Mouse (Mus musculus) MEL (cell line): ENCODE measurements around the gene Pvr. TPM values are rescaled to one million over a fixed set of nuclear protein-coding genes. Genes with fewer than 3 reads are reported as not detected.

Experiments used
- DNase-seq: peaks from one replicate; pipeline ENCODE4 v3.0.0; 2011; ENCODE audit warnings: low read depth, low spot score
- H3K27ac ChIP-seq: 2 replicates; pipeline ENCODE4 v1.5.1; 2012; ENCODE audit warnings: low read depth, mild to moderate bottlenecking, control low read depth, low read length, moderate library complexity; ENCODE audit not compliant: control insufficient read depth
- H3K27me3 ChIP-seq, 2 experiments: fragments of 150-350 bp in 1 of 2; sonication (generic) in 1 of 2; 2 replicates each; pipeline ENCODE4 v1.6.1; 2012; ENCODE audit warnings: low read length in 2 of 2, mild to moderate bottlenecking in 2 of 2, improper control_type of control experiment in 1 of 2, moderate library complexity in 1 of 2; ENCODE audit not compliant: insufficient read depth in 2 of 2, control insufficient read depth in 1 of 2
- H3K36me3 ChIP-seq, 2 experiments: 2 replicates each; pipeline ENCODE4 v1.6.1; 2012 to 2014; ENCODE audit warnings: low read length in 2 of 2, improper control_type of control experiment in 1 of 2, inconsistent platforms in 1 of 2, mild to moderate bottlenecking in 1 of 2; ENCODE audit not compliant: insufficient read depth in 2 of 2, control insufficient read depth in 1 of 2
- H3K4me1 ChIP-seq, 2 experiments: fragments of 150-350 bp in 1 of 2; sonication (generic) in 1 of 2; 2 replicates each; pipeline ENCODE4 v1.6.1; 2012; ENCODE audit warnings: low read length in 2 of 2, improper control_type of control experiment in 1 of 2, mild to moderate bottlenecking in 1 of 2; ENCODE audit not compliant: insufficient read depth in 2 of 2, control insufficient read depth in 1 of 2
- H3K4me3 ChIP-seq, 2 experiments: fragments of 150-350 bp in 1 of 2; sonication (generic) in 1 of 2; 2 replicates each; pipeline ENCODE4 v1.5.1; 2012; ENCODE audit warnings: low read depth in 2 of 2, low read length in 2 of 2, mild to moderate bottlenecking in 2 of 2, moderate library complexity in 2 of 2, control low read depth in 1 of 2, improper control_type of control experiment in 1 of 2; ENCODE audit not compliant: control insufficient read depth in 1 of 2, insufficient read depth in 1 of 2
- H3K79me2 ChIP-seq: 2 replicates; pipeline ENCODE4 v1.6.1; 2012; ENCODE audit warnings: mild to moderate bottlenecking, low read length, moderate library complexity; ENCODE audit not compliant: control insufficient read depth, poor library complexity, insufficient read depth
- H3K9ac ChIP-seq: 2 replicates; pipeline ENCODE4 v1.6.1; 2012; ENCODE audit warnings: low read depth, mild to moderate bottlenecking, control low read depth, low read length, moderate library complexity; ENCODE audit not compliant: control insufficient read depth, poor library complexity, severe bottlenecking
- H3K9me3 ChIP-seq: fragments of 150-350 bp; sonication (generic); replicated peaks from 2 replicates; pipeline ENCODE4 v1.6.1; 2012; ENCODE audit warnings: mild to moderate bottlenecking, low read length, improper control_type of control experiment, moderate library complexity; ENCODE audit not compliant: insufficient read depth
- CHD1 ChIP-seq: IDR thresholded peaks from 2 replicates; pipeline ENCODE4 v1.6.1; 2012; ENCODE audit warnings: low read depth, mild to moderate bottlenecking, inconsistent platforms, low read length, improper control_type of control experiment
- CHD2 ChIP-seq: IDR thresholded peaks from 2 replicates; pipeline ENCODE4 v1.6.1; 2011; ENCODE audit warnings: low read length, improper control_type of control experiment
- CTCF ChIP-seq, 3 experiments: IDR thresholded peaks in 2 of 3; conservative IDR thresholded peaks in 1 of 3; 2 replicates each; pipeline ENCODE4 v1.5.1; 2011 to 2012; ENCODE audit warnings: low read length in 3 of 3, low read depth in 2 of 3, mild to moderate bottlenecking in 2 of 3, improper control_type of control experiment in 1 of 3, inconsistent platforms in 1 of 3, mixed read lengths in 1 of 3, moderate library complexity in 1 of 3; ENCODE audit not compliant: control insufficient read depth in 1 of 3, insufficient read depth in 1 of 3, poor library complexity in 1 of 3, severe bottlenecking in 1 of 3
- ETS1 ChIP-seq: IDR thresholded peaks from 2 replicates; pipeline ENCODE4 v1.6.1; 2012; ENCODE audit warnings: low read depth, mild to moderate bottlenecking, inconsistent platforms, low read length, improper control_type of control experiment, moderate library complexity
- GATA1 ChIP-seq: IDR thresholded peaks from 2 replicates; pipeline ENCODE4 v1.6.1; 2011; ENCODE audit warnings: low read depth, low read length, improper control_type of control experiment
- HCFC1 ChIP-seq: IDR thresholded peaks from 2 replicates; pipeline ENCODE4 v1.6.1; 2012; ENCODE audit warnings: low read depth, mild to moderate bottlenecking, inconsistent platforms, low read length, improper control_type of control experiment, moderate library complexity
- JUND ChIP-seq: IDR thresholded peaks from 2 replicates; pipeline ENCODE4 v1.6.1; 2011; ENCODE audit warnings: low read depth, mild to moderate bottlenecking, improper control_type of control experiment, low read length
- MAX ChIP-seq: IDR thresholded peaks from 2 replicates; pipeline ENCODE4 v1.6.1; 2011; ENCODE audit warnings: low read length, improper control_type of control experiment
- MAZ ChIP-seq: IDR thresholded peaks from 2 replicates; pipeline ENCODE4 v1.6.1; 2012; ENCODE audit warnings: low read depth, mild to moderate bottlenecking, inconsistent platforms, low read length, improper control_type of control experiment
- MEF2A ChIP-seq: IDR thresholded peaks from 2 replicates; pipeline ENCODE4 v1.6.1; 2014; ENCODE audit warnings: low read depth, mild to moderate bottlenecking, inconsistent platforms, low read length, improper control_type of control experiment; ENCODE audit not compliant: poor library complexity, insufficient replicate concordance, severe bottlenecking; ENCODE audit errors: extremely low read depth
- MYB ChIP-seq: IDR thresholded peaks from 2 replicates; pipeline ENCODE4 v1.6.1; 2011; ENCODE audit warnings: mild to moderate bottlenecking, low read depth, low read length, improper control_type of control experiment
- MYC ChIP-seq: IDR thresholded peaks from 2 replicates; pipeline ENCODE4 v1.6.1; 2011; ENCODE audit warnings: low read depth, mild to moderate bottlenecking, low read length, improper control_type of control experiment, moderate library complexity
- NRF1 ChIP-seq: IDR thresholded peaks from 2 replicates; pipeline ENCODE4 v1.6.1; 2014; ENCODE audit warnings: low read depth, mild to moderate bottlenecking, inconsistent platforms, low read length, improper control_type of control experiment, moderate library complexity; ENCODE audit not compliant: poor library complexity, insufficient read depth, severe bottlenecking
- POLR2A ChIP-seq, 2 experiments: IDR thresholded peaks; 2 replicates each; pipeline ENCODE4 v1.6.1; 2011 to 2012; ENCODE audit warnings: low read length in 2 of 2, mild to moderate bottlenecking in 2 of 2, control low read depth in 1 of 2, improper control_type of control experiment in 1 of 2, low read depth in 1 of 2, moderate library complexity in 1 of 2; ENCODE audit not compliant: control insufficient read depth in 1 of 2, insufficient read depth in 1 of 2, poor library complexity in 1 of 2
- POLR2AphosphoS2 ChIP-seq: IDR thresholded peaks from 2 replicates; pipeline ENCODE4 v1.6.1; 2011; ENCODE audit warnings: low read length, improper control_type of control experiment
- POLR2AphosphoS5 ChIP-seq: IDR thresholded peaks from 2 replicates; pipeline ENCODE4 v1.6.1; 2012; ENCODE audit warnings: low read depth, borderline replicate concordance, mild to moderate bottlenecking, inconsistent platforms, low read length, moderate library complexity, mixed read lengths
- RCOR1 ChIP-seq: IDR thresholded peaks from 2 replicates; pipeline ENCODE4 v1.6.1; 2012; ENCODE audit warnings: low read depth, mild to moderate bottlenecking, inconsistent platforms, low read length, improper control_type of control experiment
- SIN3A ChIP-seq: IDR thresholded peaks from 2 replicates; pipeline ENCODE4 v1.6.1; 2012; ENCODE audit warnings: low read length, improper control_type of control experiment, inconsistent platforms
- SMC3 ChIP-seq: IDR thresholded peaks from 2 replicates; pipeline ENCODE4 v1.6.1; 2011; ENCODE audit warnings: low read depth, low read length, improper control_type of control experiment
- TAL1 ChIP-seq: IDR thresholded peaks from 2 replicates; pipeline ENCODE4 v1.6.1; 2012; ENCODE audit warnings: mild to moderate bottlenecking, inconsistent platforms, low read length, moderate library complexity, mixed read lengths
- TCF12 ChIP-seq: IDR thresholded peaks from 2 replicates; pipeline ENCODE4 v1.6.1; 2014; ENCODE audit warnings: low read depth, mild to moderate bottlenecking, inconsistent platforms, low read length, improper control_type of control experiment, moderate library complexity
- UBTF ChIP-seq: IDR thresholded peaks from 2 replicates; pipeline ENCODE4 v1.6.1; 2012; ENCODE audit warnings: low read depth, mild to moderate bottlenecking, inconsistent platforms, low read length, improper control_type of control experiment, moderate library complexity, borderline replicate concordance; ENCODE audit not compliant: insufficient read depth
- USF2 ChIP-seq, 2 experiments: IDR thresholded peaks; 2 replicates each; pipeline ENCODE4 v1.6.1; 2011 to 2012; ENCODE audit warnings: improper control_type of control experiment in 2 of 2, low read length in 2 of 2, borderline replicate concordance in 1 of 2, inconsistent platforms in 1 of 2, low read depth in 1 of 2, mild to moderate bottlenecking in 1 of 2; ENCODE audit not compliant: insufficient read depth in 1 of 2
- ZC3H11A ChIP-seq: IDR thresholded peaks from 2 replicates; pipeline ENCODE4 v1.6.1; 2012; ENCODE audit warnings: low read depth, mild to moderate bottlenecking, inconsistent platforms, low read length, improper control_type of control experiment
- ZMIZ1 ChIP-seq: IDR thresholded peaks from 2 replicates; pipeline ENCODE4 v1.6.1; 2012; ENCODE audit warnings: low read depth, mild to moderate bottlenecking, inconsistent platforms, low read length, improper control_type of control experiment, moderate library complexity
- ZNF384 ChIP-seq: IDR thresholded peaks from 2 replicates; pipeline ENCODE4 v1.6.1; 2012; ENCODE audit warnings: low read depth, mild to moderate bottlenecking, inconsistent platforms, low read length, improper control_type of control experiment
- polyA plus RNA-seq, 2 experiments: library from polyadenylated mRNA; stranded (reverse) in 1 of 2; unstranded in 1 of 2; fragments of >175 nt in 1 of 2; fragments of >200 nt in 1 of 2; gene quantifications; 2 replicates each; pipeline versions ENCODE4 v1.2.1 to v1.2.4; 2012; ENCODE audit warnings: low replicate concordance in 2 of 2, low read depth in 1 of 2; ENCODE audit not compliant: insufficient read length in 2 of 2, insufficient read depth in 1 of 2, missing spikeins in 1 of 2
- total RNA-seq: library from RNA; depleted of rRNA; stranded (reverse); fragments of 300-350 nt; gene quantifications from 2 replicates; pipeline ENCODE4 v1.2.3, GENCODE M21; 2012

Gene Pvr
- total and polyA plus RNA-seq, 3 experiments: not detected

DNA sequence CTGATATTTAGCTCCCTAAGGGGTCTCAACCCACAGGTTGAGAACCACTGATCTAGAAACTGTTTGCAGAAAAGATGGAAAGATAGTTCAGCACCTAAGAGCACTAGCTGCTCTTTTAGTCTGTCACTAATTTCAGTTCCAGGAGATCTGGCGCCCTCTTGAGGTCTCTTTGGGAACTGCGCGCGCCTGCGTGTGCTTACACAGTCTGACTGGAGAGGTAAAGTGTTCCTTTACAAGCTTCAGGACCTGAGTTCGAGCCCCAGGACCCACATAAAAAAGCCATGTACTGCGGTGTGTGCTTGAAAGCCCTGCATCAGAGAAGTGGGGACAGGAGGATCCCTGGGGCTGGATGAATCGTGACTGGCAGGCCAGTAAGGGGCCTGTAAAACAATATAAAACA is 31.1 kb downstream of the Pvr start (continued):
- TF ChIP-seq POLR2AphosphoS2 (no peak), POLR2AphosphoS5 (no peak), RCOR1 (no peak), JUND (no peak), ETS1 (no peak), ZC3H11A (peak; percentile 41), MAZ (no peak), CHD2 (no peak), MYB (no peak), NRF1 (peak; percentile 55; the same call in 1 of the 2 replicates), SIN3A (no peak), TAL1 (no peak), UBTF (no peak), MEF2A (no peak), MAX (no peak), ZMIZ1 (no peak), CTCF (IDR thresholded peaks at IDR 0.05 in 2 of 3, conservative IDR thresholded peaks at IDR 0.05 in 1 of 3; ENCODE audit: control insufficient read depth in 1 of 3, insufficient read depth in 1 of 3, low read depth in 2 of 3, low read length in 3 of 3, poor library complexity in 1 of 3, severe bottlenecking in 1 of 3) (peak; percentile 80 to 97 (median 83)), ZNF384 (no peak), POLR2A (IDR thresholded peaks at IDR 0.05; ENCODE audit: control insufficient read depth in 1 of 2, insufficient read depth in 1 of 2, low read depth in 1 of 2, low read length in 2 of 2, poor library complexity in 1 of 2) (no peak), GATA1 (no peak), MYC (no peak), USF2 (IDR thresholded peaks at IDR 0.05; ENCODE audit: borderline replicate concordance in 1 of 2, insufficient read depth in 1 of 2, low read depth in 1 of 2, low read length in 2 of 2) (no peak)

DNA sequence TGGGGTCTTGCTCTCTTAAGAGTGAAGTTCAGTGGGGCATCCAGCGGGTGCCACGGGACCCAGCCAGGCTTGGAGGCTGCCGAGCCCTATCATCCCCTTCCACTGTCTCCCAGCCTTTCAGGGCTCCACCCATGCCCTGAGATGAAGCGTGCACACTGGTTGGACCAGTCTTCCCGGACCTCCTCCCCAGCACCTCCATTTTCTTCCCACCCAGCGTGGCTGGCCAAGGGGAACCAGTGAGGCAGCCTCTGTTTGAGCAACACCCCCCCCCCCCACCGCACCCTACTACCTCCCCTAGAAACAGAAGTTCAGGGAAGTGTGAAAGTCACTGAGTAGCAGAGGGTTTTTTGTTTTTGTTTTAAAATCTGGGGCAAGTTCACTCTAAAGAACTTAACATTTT is 33.1 kb downstream of the Pvr start, which contains the start of gene Ceacam19:
TSS of gene Ceacam19 (minus strand) at position 117 of the 400 bp plus-strand sequence.
- no peaks in the 10 kb centered on the region for H3K79me2 ChIP-seq
- no peaks in the 10 kb centered on the region for H3K36me3 ChIP-seq
- H3K9ac ChIP-seq: no peak within 1 kb of the TSS
- no peaks in the 10 kb centered on the region for H3K9me3 ChIP-seq
- no peak for TF ChIP-seq GATA1
- no peak for TF ChIP-seq CTCF (IDR thresholded peaks at IDR 0.05 in 2 of 3, conservative IDR thresholded peaks at IDR 0.05 in 1 of 3; ENCODE audit: control insufficient read depth in 1 of 3, insufficient read depth in 1 of 3, low read depth in 2 of 3, low read length in 3 of 3, poor library complexity in 1 of 3, severe bottlenecking in 1 of 3)
- no peak for TF ChIP-seq HCFC1
- no peak for TF ChIP-seq JUND
- no peak for TF ChIP-seq TCF12
- TF ChIP-seq POLR2AphosphoS5: no peak
- TF ChIP-seq MYB: no peak
- TF ChIP-seq CHD1: no peak
- TF ChIP-seq SMC3: no peak
- TF ChIP-seq ZNF384: no peak
- no peak within 1 kb of the TSS for H3K27ac ChIP-seq
- H3K27me3 ChIP-seq: no peaks in the 10 kb centered on the region
- H3K4me1 ChIP-seq: no peaks in the 10 kb centered on the region
- DNase-seq: no peak
- H3K4me3 ChIP-seq: no peak within 1 kb of the TSS
